Mouse (Mus musculus) liver, embryonic 15.5 days (tissue): ENCODE data around the gene Bmp5. TPM values are rescaled to one million over a fixed set of nuclear protein-coding genes. Genes with fewer than 3 reads are reported as not detected.

ENCODE experiments used
- ATAC-seq: fragments of 200-750 bp; cut with Nextera tagmentation; 2 replicates; pipeline ENCODE4 v1.8.0; 2017; ENCODE audit warnings: moderate number of reproducible peaks, mild to moderate bottlenecking, moderate library complexity; ENCODE audit not compliant: insufficient read depth
- H3K27ac ChIP-seq: fragments of 300-500 bp; sonication (generic); replicated peaks from 2 replicates; pipeline ENCODE4 v1.5.1; 2015; ENCODE audit warnings: mild to moderate bottlenecking, inconsistent platforms
- H3K27me3 ChIP-seq: fragments of 300-500 bp; sonication (generic); 2 replicates; pipeline ENCODE4 v1.6.1; 2015; ENCODE audit warnings: mild to moderate bottlenecking, inconsistent platforms
- H3K36me3 ChIP-seq: fragments of 300-500 bp; sonication (generic); replicated peaks from 2 replicates; pipeline ENCODE4 v1.6.1; 2015; ENCODE audit warnings: moderate library complexity, mild to moderate bottlenecking, inconsistent platforms
- H3K4me1 ChIP-seq: fragments of 300-500 bp; sonication (generic); replicated peaks from 2 replicates; pipeline ENCODE4 v1.6.1; 2015; ENCODE audit warnings: inconsistent platforms
- H3K4me2 ChIP-seq: fragments of 300-500 bp; sonication (generic); 2 replicates; pipeline ENCODE4 v1.6.1; 2015; ENCODE audit warnings: moderate library complexity, mild to moderate bottlenecking, inconsistent platforms
- H3K4me3 ChIP-seq: fragments of 300-500 bp; sonication (generic); replicated peaks from 2 replicates; pipeline ENCODE4 v1.5.1; 2015; ENCODE audit warnings: mild to moderate bottlenecking, inconsistent platforms
- H3K9ac ChIP-seq: fragments of 300-500 bp; sonication (generic); 2 replicates; pipeline ENCODE4 v1.6.1; 2015; ENCODE audit warnings: moderate library complexity, mild to moderate bottlenecking, inconsistent platforms
- H3K9me3 ChIP-seq: fragments of 300-500 bp; sonication (generic); replicated peaks from 2 replicates; pipeline ENCODE4 v1.6.1; 2016; ENCODE audit warnings: inconsistent platforms
- WGBS: fragments of 180-500 bp; shearing (Covaris S2); methylation state at CpG from one replicate; pipeline ENCODE4 v1.1.7; 2015; ENCODE audit warnings: mixed read lengths; ENCODE audit not compliant: insufficient replicate concordance; 5-methylcytosine and 5-hydroxymethylcytosine counted together
- polyA plus RNA-seq: library from polyadenylated mRNA; unstranded; fragments of >200 nt; fragmentation: Nextera tagmentation; extraction: Ambion mirVana; gene quantifications from 2 replicates; pipeline ENCODE4 v1.2.1, GENCODE M21; 2015

Bmp5 gene
- 1.6 and 2.2 TPM in 2 replicates for polyA plus RNA-seq

DNA sequence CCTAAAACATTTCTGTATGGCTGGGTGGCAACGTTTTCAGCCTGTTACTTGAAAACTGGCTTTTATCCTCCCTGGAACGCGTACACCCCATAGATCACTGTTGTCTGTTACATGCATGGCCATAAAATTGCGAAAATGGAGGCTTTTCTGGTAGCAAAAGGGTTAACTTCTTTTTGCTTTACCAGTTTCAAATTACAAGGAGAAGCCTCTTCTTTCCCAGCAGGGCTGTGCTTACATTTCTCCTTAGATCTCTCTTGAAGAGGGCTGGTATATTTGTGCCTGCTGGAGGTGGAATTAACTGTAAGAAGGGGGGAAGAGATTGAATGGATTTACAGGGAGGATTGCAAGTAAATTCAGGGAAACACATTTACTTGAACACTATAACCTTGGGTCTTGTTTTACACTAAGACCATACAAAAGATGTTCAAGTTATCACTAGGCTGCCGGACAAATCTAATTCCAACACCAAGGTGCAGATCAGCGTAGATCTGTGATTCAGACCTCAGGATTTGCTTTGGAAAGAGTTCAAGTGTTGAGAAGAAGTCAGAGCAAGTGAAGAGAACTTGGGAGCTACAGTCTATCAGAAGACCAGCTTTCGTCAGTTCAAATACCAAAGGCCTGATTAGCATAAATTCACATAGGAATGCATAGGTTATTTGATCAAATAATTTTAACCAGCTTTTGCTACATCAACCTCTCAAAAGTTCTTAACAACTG is at the start of gene Bmp5:
Gene Bmp5, plus strand, starts transcription at position 236 of the 717 bp plus-strand sequence.
- H3K4me2 ChIP-seq, result no peak within 1 kb of the TSS

DNA sequence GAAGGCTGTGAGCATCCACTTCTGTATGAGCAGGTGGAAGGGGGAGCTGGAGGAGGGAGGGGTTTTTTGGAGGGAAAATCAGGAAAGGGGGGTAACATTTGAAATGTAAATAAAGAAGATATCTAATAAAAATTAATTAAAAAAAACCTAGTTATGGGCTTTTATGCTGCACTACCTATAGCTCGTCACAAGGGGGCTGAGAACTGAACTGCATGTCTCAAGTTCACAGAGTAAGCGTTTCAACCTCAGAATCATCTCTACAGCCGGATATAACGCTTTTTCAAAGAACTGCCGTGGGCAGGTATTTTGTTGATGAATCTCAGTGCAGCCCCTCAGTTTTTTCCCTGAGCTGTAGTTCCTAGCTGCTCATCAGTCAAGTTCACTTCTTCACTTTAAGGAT is 15.1 kb upstream of the Bmp5 start:
- H3K27me3 ChIP-seq, result no peaks in the 10 kb centered on the region
- no peak overlapping the region for H3K27ac ChIP-seq
- no peak overlapping the region for H3K4me3 ChIP-seq
- 22% methylated on average over 5 of the region's 5 CpGs for WGBS
- no peaks in the 10 kb centered on the region for H3K36me3 ChIP-seq
- no peak for ATAC-seq
- no peaks in the 10 kb centered on the region for H3K4me1 ChIP-seq
- no peaks in the 10 kb centered on the region for H3K9me3 ChIP-seq
- H3K4me2 ChIP-seq, result no peak overlapping the region
- no peak overlapping the region for H3K9ac ChIP-seq

More for the DNA sequence above, at the start of gene Bmp5:
- no peaks in the 10 kb centered on the region for H3K36me3 ChIP-seq
- WGBS, result 40% methylated on average over 7 of the region's 7 CpGs
- no peak within 1 kb of the TSS for H3K27ac ChIP-seq
- no peaks in the 10 kb centered on the region for H3K4me1 ChIP-seq
- no peaks in the 10 kb centered on the region for H3K9me3 ChIP-seq
- no peak within 1 kb of the TSS for H3K9ac ChIP-seq
- H3K27me3 ChIP-seq, result no peaks in the 10 kb centered on the region
- H3K4me3 ChIP-seq, result 0 out of 2 replicates have a peak within 1 kb of the TSS, but pooled peaks have one; percentile 5
- ATAC-seq, result no peak

DNA sequence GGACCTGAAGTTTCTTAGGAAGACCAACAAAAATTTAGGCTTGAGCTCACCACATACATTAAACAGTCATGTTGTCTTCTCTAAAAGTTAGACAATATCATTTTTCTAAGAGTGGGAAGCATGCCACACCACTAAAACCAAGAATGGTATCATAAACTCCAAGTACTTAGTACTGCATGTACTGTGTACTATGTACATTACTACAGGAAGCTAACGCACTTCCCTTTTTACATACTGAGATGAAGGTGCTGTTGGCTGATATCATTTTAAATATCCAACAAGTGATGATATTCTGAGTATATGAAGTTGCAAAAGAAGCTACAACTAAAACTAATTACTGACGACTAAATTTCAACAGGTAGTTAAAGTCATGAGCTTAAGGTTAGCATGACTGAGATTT is 13.6 kb upstream of the Bmp5 start:
- Histone ChIP-seq H3K4me3 (no peak overlapping the region), H3K9me3 (no peaks in the 10 kb centered on the region), H3K4me2 (no peak overlapping the region), H3K27ac (no peak overlapping the region), H3K27me3 (no peaks in the 10 kb centered on the region), H3K36me3 (no peaks in the 10 kb centered on the region), H3K9ac (no peak overlapping the region), H3K4me1 (no peaks in the 10 kb centered on the region)
- 58% methylated on average over 2 of the region's 2 CpGs for WGBS
- ATAC-seq, result no peak

DNA sequence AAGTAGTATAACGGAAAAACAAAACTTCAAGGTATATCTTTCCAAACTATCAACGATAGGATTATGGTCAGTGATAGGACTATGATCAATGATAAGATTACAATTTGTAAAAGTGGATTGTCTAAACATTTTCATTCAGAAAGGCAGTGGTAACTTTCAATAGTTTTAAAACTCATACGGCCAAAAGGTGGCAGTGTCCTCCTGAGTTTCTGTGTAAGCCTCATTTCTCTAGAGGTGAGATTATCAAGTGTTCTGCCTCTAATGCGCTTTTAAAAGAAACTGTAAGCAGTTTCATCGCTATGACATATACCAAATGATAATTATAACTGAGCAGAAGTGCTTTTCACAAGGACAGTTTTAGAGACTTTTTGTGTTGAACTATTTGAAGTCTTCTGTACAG is 12.7 kb upstream of the Bmp5 start:
- Histone ChIP-seq H3K4me2 (no peak overlapping the region), H3K4me1 (no peaks in the 10 kb centered on the region), H3K27ac (no peak overlapping the region), H3K36me3 (no peaks in the 10 kb centered on the region), H3K9ac (no peak overlapping the region), H3K4me3 (no peak overlapping the region), H3K9me3 (no peaks in the 10 kb centered on the region), H3K27me3 (no peaks in the 10 kb centered on the region)
- no peak for ATAC-seq
- 28% methylated on average over 5 of the region's 5 CpGs for WGBS

DNA sequence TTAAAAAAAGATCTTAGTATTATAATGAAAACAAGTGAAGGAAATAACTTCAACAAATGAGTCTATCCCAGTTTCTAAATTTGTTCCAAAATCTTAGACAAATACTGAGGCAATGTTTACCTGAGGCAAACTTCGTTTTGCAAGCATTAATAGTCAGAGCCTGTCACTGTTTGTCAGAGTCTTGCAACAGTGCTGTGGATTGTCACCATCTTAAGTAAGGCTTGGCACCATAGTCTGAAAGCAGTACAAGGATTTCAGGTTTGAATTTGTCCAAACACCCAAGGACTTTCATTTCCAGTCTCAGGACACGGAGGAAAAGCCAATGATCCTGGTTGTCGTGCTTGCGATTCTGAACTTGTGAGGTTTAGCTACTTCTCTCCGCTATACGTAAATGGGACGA is 10.4 kb upstream of the Bmp5 start:
- no peak for ATAC-seq
- 62% methylated on average over 7 of the region's 7 CpGs for WGBS
- Histone ChIP-seq H3K4me2 (no peak overlapping the region), H3K27ac (no peak overlapping the region), H3K9me3 (no peaks in the 10 kb centered on the region), H3K36me3 (no peaks in the 10 kb centered on the region), H3K4me1 (peaks cover 2% of the 10 kb centered on the region; the same call in 1 of the 2 replicates), H3K4me3 (no peak overlapping the region), H3K27me3 (no peaks in the 10 kb centered on the region), H3K9ac (no peak overlapping the region)

DNA sequence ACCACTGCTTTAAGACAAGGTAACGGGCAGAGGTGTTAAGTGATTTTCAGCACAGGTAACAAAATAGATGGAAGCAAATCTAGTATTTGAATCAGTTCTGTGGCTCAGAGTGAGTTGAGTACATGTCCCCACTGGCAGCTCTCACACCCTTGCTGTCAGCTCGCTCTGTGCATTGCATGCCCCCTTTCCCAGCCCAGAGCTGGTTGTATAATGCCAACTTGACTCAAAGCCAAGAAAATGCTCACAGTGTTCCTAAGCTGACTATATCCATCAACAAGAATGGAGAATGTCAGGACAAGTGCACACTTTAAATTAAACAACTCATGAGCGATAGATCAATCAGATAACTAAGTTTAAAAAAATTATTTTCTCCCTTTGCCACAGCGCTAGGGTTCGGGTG is 8.6 kb upstream of the Bmp5 start:
- Histone ChIP-seq H3K9ac (no peak overlapping the region), H3K4me1 (peaks cover 2% of the 10 kb centered on the region; the same call in 1 of the 2 replicates), H3K27me3 (no peaks in the 10 kb centered on the region), H3K4me3 (no peak overlapping the region), H3K9me3 (no peaks in the 10 kb centered on the region), H3K4me2 (no peak overlapping the region), H3K27ac (no peak overlapping the region), H3K36me3 (no peaks in the 10 kb centered on the region)
- WGBS, result 66% methylated on average over 5 of the region's 5 CpGs
- no peak for ATAC-seq

DNA sequence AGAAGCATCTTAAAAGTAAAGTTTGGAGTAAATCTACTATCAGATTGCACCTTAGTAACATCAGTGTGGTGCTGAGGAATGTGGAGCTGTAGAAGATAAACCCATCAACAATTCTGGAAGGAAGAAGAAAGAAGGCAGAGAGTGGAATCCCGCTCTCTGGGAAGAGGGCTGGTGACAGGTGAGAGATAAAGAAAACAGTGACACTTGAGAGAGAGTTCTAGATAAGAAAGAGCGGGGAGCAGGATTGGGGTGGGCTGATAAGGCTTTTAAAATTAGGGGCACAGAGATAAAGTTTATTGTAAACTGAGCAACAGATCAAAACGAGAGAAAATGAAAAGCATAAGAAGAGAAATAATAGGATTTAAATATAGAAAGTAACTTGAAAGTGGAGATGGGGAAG is 6.1 kb upstream of the Bmp5 start:
- Histone ChIP-seq H3K4me2 (no peak overlapping the region), H3K27ac (no peak overlapping the region), H3K4me1 (peaks cover 2% of the 10 kb centered on the region; the same call in 1 of the 2 replicates), H3K9ac (no peak overlapping the region), H3K36me3 (no peaks in the 10 kb centered on the region), H3K9me3 (no peaks in the 10 kb centered on the region), H3K27me3 (no peaks in the 10 kb centered on the region), H3K4me3 (no peak overlapping the region)
- WGBS, result 20% methylated on average over 3 of the region's 3 CpGs
- no peak for ATAC-seq

DNA sequence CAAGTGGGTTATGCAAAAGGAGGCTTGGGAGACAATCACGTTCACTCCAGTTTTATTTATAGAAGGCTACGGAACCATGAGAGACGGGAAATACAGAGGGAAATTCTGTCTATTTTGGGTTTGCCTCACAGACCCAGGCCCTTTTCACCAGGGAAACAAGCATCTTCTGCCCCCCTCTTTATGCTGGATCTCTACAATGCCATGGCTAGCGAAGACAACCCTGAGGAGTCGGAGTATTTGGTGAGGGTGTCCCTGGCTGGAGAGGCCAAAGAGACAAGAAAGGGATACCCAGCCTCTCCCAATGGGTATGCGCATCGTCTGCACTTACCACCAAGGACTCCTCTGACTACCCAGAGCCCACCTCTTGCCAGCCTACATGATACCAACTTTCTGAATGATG is 989 bp downstream of the Bmp5 start:
- H3K4me3 ChIP-seq, result 0 out of 2 replicates have a peak overlapping the region, but pooled peaks have one; percentile 5

DNA sequence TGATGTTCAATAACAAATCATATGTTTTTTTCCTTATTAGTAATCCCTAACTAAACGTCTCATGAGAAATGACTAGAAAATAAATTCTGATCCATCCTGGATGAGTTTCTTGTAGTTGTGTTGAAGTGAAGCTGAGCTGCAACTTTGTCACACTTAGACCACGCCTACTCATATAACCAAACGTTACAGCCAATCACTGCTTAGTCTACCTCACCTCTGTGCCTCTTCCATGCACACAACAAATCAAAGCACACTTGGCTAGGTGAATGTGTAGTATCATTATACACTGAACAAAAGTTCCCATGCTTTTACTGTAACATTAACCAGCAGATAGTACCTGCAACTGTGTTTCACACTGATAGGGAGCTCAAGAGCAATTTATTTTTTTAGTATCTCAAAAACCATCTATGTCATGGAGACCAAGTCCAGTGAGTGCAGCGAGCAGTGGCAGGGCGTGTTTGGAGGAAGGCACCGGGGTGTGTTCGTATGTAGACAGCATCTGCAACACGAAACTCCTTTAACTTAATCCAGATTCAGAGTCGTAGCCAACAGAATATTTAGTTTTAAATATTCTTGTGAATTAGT is 3.7 kb downstream of the Bmp5 start:
- no peak for ATAC-seq
- H3K4me2 ChIP-seq, result no peak overlapping the region
- no peak overlapping the region for H3K4me3 ChIP-seq
- no peaks in the 10 kb centered on the region for H3K4me1 ChIP-seq
- H3K9me3 ChIP-seq, result no peaks in the 10 kb centered on the region
- WGBS, result 57% methylated on average over 9 of the region's 9 CpGs
- H3K27me3 ChIP-seq, result no peaks in the 10 kb centered on the region
- H3K9ac ChIP-seq, result no peak overlapping the region
- H3K36me3 ChIP-seq, result no peaks in the 10 kb centered on the region
- H3K27ac ChIP-seq, result no peak overlapping the region

More for the DNA sequence above, 989 bp downstream of the Bmp5 start:
- Histone ChIP-seq H3K9ac (no peak overlapping the region), H3K27ac (no peak overlapping the region), H3K4me2 (no peak overlapping the region), H3K4me1 (no peaks in the 10 kb centered on the region), H3K27me3 (no peaks in the 10 kb centered on the region), H3K9me3 (no peaks in the 10 kb centered on the region), H3K36me3 (no peaks in the 10 kb centered on the region)
- no peak for ATAC-seq
- WGBS, result 54% methylated on average over 7 of the region's 7 CpGs

DNA sequence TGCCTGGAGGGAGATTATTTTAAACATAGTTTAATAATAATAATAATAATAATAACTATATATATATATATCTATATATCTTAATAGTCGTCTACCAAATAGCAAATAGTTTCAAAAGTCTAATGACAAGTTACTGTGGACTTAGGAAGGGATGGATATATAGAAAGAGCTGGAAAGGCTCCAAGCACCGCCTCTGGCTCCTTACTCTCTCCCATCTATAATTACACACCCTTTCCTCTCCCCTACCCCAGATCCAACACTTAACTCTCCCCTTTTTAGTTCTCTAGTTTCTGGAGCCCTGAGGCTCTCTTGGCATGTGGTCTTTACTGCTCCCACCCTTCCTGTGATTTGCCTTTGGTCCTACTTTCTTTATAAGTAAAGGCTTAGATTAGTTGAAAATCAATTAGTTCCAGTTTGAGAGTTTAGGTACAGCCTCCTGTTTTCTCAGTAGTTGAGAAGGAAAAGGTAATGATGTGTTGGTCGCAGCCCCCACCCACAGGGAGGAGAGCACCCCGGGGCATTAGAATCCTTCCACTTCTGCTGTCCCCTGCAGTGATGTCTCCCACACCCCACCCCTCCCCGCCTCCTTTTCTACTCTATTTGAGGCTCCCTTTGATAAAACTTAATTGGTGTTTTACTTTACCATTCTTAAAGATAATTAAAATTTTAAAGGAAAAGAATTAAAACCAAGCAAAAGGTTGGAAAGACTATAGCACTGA is 5.6 kb downstream of the Bmp5 start:
- H3K36me3 ChIP-seq, result no peaks in the 10 kb centered on the region
- no peak overlapping the region for H3K4me2 ChIP-seq
- H3K4me3 ChIP-seq, result no peak overlapping the region
- H3K9ac ChIP-seq, result no peak overlapping the region
- H3K27ac ChIP-seq, result no peak overlapping the region
- no peaks in the 10 kb centered on the region for H3K9me3 ChIP-seq
- H3K4me1 ChIP-seq, result no peaks in the 10 kb centered on the region
- H3K27me3 ChIP-seq, result no peaks in the 10 kb centered on the region
- no peak for ATAC-seq
- WGBS, result 34% methylated on average over 5 of the region's 5 CpGs

DNA sequence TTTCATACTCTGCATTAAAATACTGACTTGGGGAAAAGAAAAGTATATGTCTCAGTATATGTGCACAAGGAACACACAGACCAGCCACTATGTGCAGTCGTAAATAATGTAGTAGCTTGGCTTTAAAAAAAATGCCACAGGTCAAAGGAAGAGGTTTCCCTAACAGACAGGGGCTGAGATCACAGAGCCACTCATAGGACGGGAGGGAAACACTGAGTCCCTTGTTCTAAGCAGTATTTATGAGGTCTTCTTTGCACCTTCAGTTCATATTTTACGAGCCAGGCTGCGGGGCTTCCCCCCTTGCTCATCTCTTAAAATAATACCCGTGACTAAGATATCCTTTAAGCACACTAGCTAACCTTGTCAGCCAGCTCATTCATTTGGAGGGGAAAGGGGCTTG is 6.4 kb downstream of the Bmp5 start:
- Histone ChIP-seq H3K9me3 (no peaks in the 10 kb centered on the region), H3K27ac (no peak overlapping the region), H3K27me3 (no peaks in the 10 kb centered on the region), H3K4me1 (no peaks in the 10 kb centered on the region), H3K4me2 (no peak overlapping the region), H3K4me3 (no peak overlapping the region), H3K36me3 (no peaks in the 10 kb centered on the region), H3K9ac (no peak overlapping the region)
- 40% methylated on average over 5 of the region's 5 CpGs for WGBS
- ATAC-seq, result no peak
